Mouse (Mus musculus) cerebellum, postnatal 25 days (tissue): ENCODE data around the gene Zfp781.
"Not testable (repeated sequence)": the region's sequence is repeated elsewhere in the genome, so short reads cannot be mapped to it uniquely, and the experiment has no call there.

Source experiments
- DNase-seq, 2 experiments: peaks; one replicate each; pipeline ENCODE4 v3.0.0; 2021; ENCODE audit warnings: mixed read lengths in 2 of 2

Gene Zfp781

GRCm38 (mm10) chr10:81929842-81930743, at the start of gene Zfp781:
Gene Zfp781, minus strand, starts transcription at chr10:81930480.
- DNase-seq = not testable (repeated sequence)

- peak in 1 of 2 experiments; percentile 65 for DNase-seq
Measured at GRCm38 (mm10) chr10:81978365-81979003, 48.2 kb upstream of the Zfp781 start.

- not testable (repeated sequence) for DNase-seq
Measured at GRCm38 (mm10) chr10:81930744-81931118, 451 bp upstream of the Zfp781 start.

- peak; percentile 2 to 20 for DNase-seq
Measured at GRCm38 (mm10) chr10:81863409-81864407, 66.6 kb downstream of the Zfp781 start, which contains the start of gene Gm32687. Gene Gm32687, plus strand, starts transcription at chr10:81863934.
